8 mouse cellular contexts compared by ENCODE assay signal in genomic region chrX:7679405-7680056, GRCm38 (mm10). TPM values are rescaled to one million over a fixed set of nuclear protein-coding genes. Genes with fewer than 3 reads are reported as not detected.
DNase-seq lines count a peak whose midpoint lies in the region; ATAC-seq lines count a peak whose summit lies in the region.

No protein-coding gene starts in this region.

- ATAC-seq in inflammation-experienced regulatory T-cells, adult 6 months: peak; percentile 93
- peak; percentile 98 for ATAC-seq in megakaryocyte progenitor cell, adult 5-6 weeks (replicated peaks; ENCODE audit: poor library complexity)

- peak; percentile 86 for DNase-seq in adrenal gland, adult 18-20 months (ENCODE audit: low spot score in 2 of 2)
- peak; percentile 92 for DNase-seq in embryo, embryonic 10.5 days (ENCODE audit: low spot score)
- DNase-seq in gastrocnemius, postnatal 14 days: peak; percentile 91
- DNase-seq in left cerebral cortex, postnatal 10 days (ENCODE audit: extremely low spot score in 1 of 2, low spot score in 2 of 2): peak; percentile 62 to 91
- DNase-seq in right cerebral cortex, postnatal 10 days (ENCODE audit: low spot score in 2 of 2): peak; percentile 83 to 86
- DNase-seq in urinary bladder, postnatal 36 days (ENCODE audit: low spot score in 2 of 2): peak; percentile 71 to 88

- intact Hi-C loops in gastrocnemius, postnatal 14 days (cut with DNase I; ENCODE audit: low total_unique reads): no loop called here
- intact Hi-C loops in left cerebral cortex, postnatal 10 days (cut with DNase I): loop anchor here (10.0 kb wide), 1 partner anchor 205 kb away; no protein-coding TSS in a partner anchor

RNA-seq across cellular contexts. Expression of gene Magix, which starts 1.5 kb away (rescaled TPM):
- under 1 TPM; 0.46 to 0.64 TPM for total RNA-seq in adrenal gland, adult 18-20 months (2021)
- total RNA-seq in gastrocnemius, postnatal 14 days (2021): 1 to 10 TPM; 4.4 to 6.4 TPM
- polyA plus RNA-seq in inflammation-experienced regulatory T-cells, adult 6 months (2017; shearing (Covaris generic)): not detected
- under 1 TPM; 0.12 to 0.34 TPM for total RNA-seq in left cerebral cortex, postnatal 10 days (2021)
- not detected in 2 replicates for total RNA-seq in megakaryocyte progenitor cell, adult 5-6 weeks (2015)
- not detected in 2 replicates for total RNA-seq in megakaryocyte progenitor cell, adult 5-6 weeks (2017)

RNA-seq across cellular contexts. Expression of gene Plp2, which starts 8.3 kb away (rescaled TPM):
- 10 to 100 TPM; 54.4 to 68.4 TPM for total RNA-seq in adrenal gland, adult 18-20 months (2021)
- total RNA-seq in gastrocnemius, postnatal 14 days (2021): 10 to 100 TPM; 40.3 to 50.8 TPM
- 100 to 1,000 TPM; 140 to 192 (median 157) TPM for polyA plus RNA-seq in inflammation-experienced regulatory T-cells, adult 6 months (2017; shearing (Covaris generic))
- 10 to 100 TPM; 15.6 to 18.1 TPM for total RNA-seq in left cerebral cortex, postnatal 10 days (2021)
- 115 and 133 TPM in 2 replicates for total RNA-seq in megakaryocyte progenitor cell, adult 5-6 weeks (2015)
- total RNA-seq in megakaryocyte progenitor cell, adult 5-6 weeks (2017): 26.4 and 37.1 TPM in 2 replicates

RNA-seq across cellular contexts. Expression of gene Gpkow, which starts 17.4 kb away (rescaled TPM):
- 10 to 100 TPM; 48.0 to 59.9 TPM for total RNA-seq in adrenal gland, adult 18-20 months (2021)
- total RNA-seq in gastrocnemius, postnatal 14 days (2021): 10 to 100 TPM; 15.9 to 16.4 TPM
- 10 to 100 TPM; 48.0 to 54.7 (median 52.7) TPM for polyA plus RNA-seq in inflammation-experienced regulatory T-cells, adult 6 months (2017; shearing (Covaris generic))
- total RNA-seq in left cerebral cortex, postnatal 10 days (2021): 10 to 100 TPM; 37.1 to 39.3 TPM
- total RNA-seq in megakaryocyte progenitor cell, adult 5-6 weeks (2015): 26.8 and 28.2 TPM in 2 replicates
- 19.2 and 24.4 TPM in 2 replicates for total RNA-seq in megakaryocyte progenitor cell, adult 5-6 weeks (2017)

RNA-seq across cellular contexts. Expression of gene Prickle3, which starts 22.5 kb away (rescaled TPM):
- 10 to 100 TPM in 1 of 2 experiments, 1 to 10 TPM in 1; 8.8 to 11.7 TPM for total RNA-seq in adrenal gland, adult 18-20 months (2021)
- total RNA-seq in gastrocnemius, postnatal 14 days (2021): 10 to 100 TPM; 10.3 to 18.7 TPM
- polyA plus RNA-seq in inflammation-experienced regulatory T-cells, adult 6 months (2017; shearing (Covaris generic)): 1 to 10 TPM; 4.6 to 8.3 (median 7.4) TPM
- 1 to 10 TPM; 1.2 to 1.3 TPM for total RNA-seq in left cerebral cortex, postnatal 10 days (2021)
- 3.9 and 4.8 TPM in 2 replicates for total RNA-seq in megakaryocyte progenitor cell, adult 5-6 weeks (2015)
- total RNA-seq in megakaryocyte progenitor cell, adult 5-6 weeks (2017): 4.1 and 6.0 TPM in 2 replicates

RNA-seq across cellular contexts. Expression of gene Wdr45, which starts 34.6 kb away (rescaled TPM):
- 10 to 100 TPM; 45.4 to 62.8 TPM for total RNA-seq in adrenal gland, adult 18-20 months (2021)
- 10 to 100 TPM; 20.4 to 22.8 TPM for total RNA-seq in gastrocnemius, postnatal 14 days (2021)
- polyA plus RNA-seq in inflammation-experienced regulatory T-cells, adult 6 months (2017; shearing (Covaris generic)): 10 to 100 TPM; 39.0 to 53.6 (median 47.3) TPM
- total RNA-seq in left cerebral cortex, postnatal 10 days (2021): 10 to 100 TPM; 38.5 to 43.3 TPM
- 27.3 and 39.9 TPM in 2 replicates for total RNA-seq in megakaryocyte progenitor cell, adult 5-6 weeks (2015)
- total RNA-seq in megakaryocyte progenitor cell, adult 5-6 weeks (2017): 18.4 and 21.7 TPM in 2 replicates

Comparison
In these comparisons a context has a peak if more than half of its experiments do, and no peak if none do; other contexts are left out.
1. Peak in every context shown above with its lines: DNase-seq and ATAC-seq.